Mouse (Mus musculus): ENCODE results near the gene Rapgef5. TPM values are rescaled to one million over a fixed set of nuclear protein-coding genes. Genes with fewer than 3 reads are reported as not detected.

The Rapgef5 gene
- polyA plus RNA-seq, 1 experiment from 2014 or later = 7.9 TPM

DNA sequence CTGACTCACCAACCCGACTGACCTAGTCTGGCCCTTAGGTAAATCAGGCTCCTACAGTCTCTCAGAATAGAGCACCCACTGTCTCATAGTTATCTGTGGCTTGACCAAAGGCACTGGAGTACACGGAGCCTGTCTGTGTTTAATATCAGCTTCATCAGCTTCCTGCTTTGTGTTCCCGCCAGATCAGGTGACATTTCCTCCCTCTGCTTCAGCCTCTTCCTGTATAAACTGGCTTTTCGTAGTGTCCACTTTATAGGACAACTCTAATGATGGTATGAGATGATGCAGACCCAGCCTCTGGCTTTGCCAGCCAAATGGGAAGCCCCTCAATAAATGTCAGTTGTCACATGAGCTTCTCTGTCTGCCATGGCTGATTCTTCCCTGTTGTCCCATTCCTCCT lies 163.5 kb downstream of the Rapgef5 start:
- ATAC-seq (replicated peaks; ENCODE audit: low FRiP score) = no peak
- H3K4me3 ChIP-seq (ENCODE audit: low read depth, low read length) = no peak overlapping the region
- H3K27me3 ChIP-seq (ENCODE audit: control insufficient read depth, insufficient read depth, low read length) = no peaks in the 10 kb centered on the region
- no peak overlapping the region for H3K9ac ChIP-seq (ENCODE audit: low read length)
- no peak overlapping the region for H3K27ac ChIP-seq (ENCODE audit: low read depth, low read length)
- no peak for DNase-seq (ENCODE audit: low spot score)
- no peaks in the 10 kb centered on the region for H3K36me3 ChIP-seq (ENCODE audit: control insufficient read depth, insufficient read depth, low read length)
- no peak overlapping the region for H3K4me2 ChIP-seq (ENCODE audit: low read depth, low read length, severe bottlenecking)
- H3K9me3 ChIP-seq (ENCODE audit: control insufficient read depth, low read length) = no peaks in the 10 kb centered on the region
- H3K4me1 ChIP-seq (replicated peaks; ENCODE audit: control insufficient read depth, insufficient read depth, low read length) = peaks cover 4% of the 10 kb centered on the region; the same call in 1 of the 2 replicates
- WGBS = 85% methylated on average over 4 of the region's 4 CpGs

DNA sequence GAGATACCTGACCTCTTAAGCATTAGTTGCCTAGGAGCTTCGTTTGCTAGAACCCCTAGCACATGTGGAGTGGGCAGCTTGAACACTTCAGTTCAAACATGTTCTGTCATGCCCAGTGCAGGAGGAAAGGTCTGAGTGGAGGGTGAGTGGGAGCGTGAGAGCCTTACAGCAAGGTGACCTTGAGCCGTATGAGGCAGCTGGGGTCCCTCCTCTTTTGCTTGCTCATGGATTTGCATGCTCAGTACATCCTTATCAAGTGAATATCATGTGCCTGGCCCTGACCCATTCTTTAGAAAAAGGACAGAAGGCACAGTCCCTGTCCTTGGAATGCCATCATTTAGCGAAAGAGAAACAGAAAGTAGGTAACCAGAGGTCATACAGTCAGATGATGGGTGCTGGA lies 165.0 kb downstream of the Rapgef5 start:
- Histone ChIP-seq H3K4me3 (ENCODE audit: low read depth, low read length) (no peak overlapping the region), H3K9ac (ENCODE audit: low read length) (no peak overlapping the region), H3K36me3 (ENCODE audit: control insufficient read depth, insufficient read depth, low read length) (no peaks in the 10 kb centered on the region), H3K27me3 (ENCODE audit: control insufficient read depth, insufficient read depth, low read length) (no peaks in the 10 kb centered on the region), H3K27ac (ENCODE audit: low read depth, low read length) (no peak overlapping the region), H3K9me3 (ENCODE audit: control insufficient read depth, low read length) (no peaks in the 10 kb centered on the region), H3K4me1 (replicated peaks; ENCODE audit: control insufficient read depth, insufficient read depth, low read length) (peaks cover 5% of the 10 kb centered on the region; the same call in 1 of the 2 replicates), H3K4me2 (ENCODE audit: low read depth, low read length, severe bottlenecking) (no peak overlapping the region)
- WGBS = 85% methylated on average over 4 of the region's 4 CpGs
- ATAC-seq (replicated peaks; ENCODE audit: low FRiP score) (no peak), DNase-seq (ENCODE audit: low spot score) (no peak)

DNA sequence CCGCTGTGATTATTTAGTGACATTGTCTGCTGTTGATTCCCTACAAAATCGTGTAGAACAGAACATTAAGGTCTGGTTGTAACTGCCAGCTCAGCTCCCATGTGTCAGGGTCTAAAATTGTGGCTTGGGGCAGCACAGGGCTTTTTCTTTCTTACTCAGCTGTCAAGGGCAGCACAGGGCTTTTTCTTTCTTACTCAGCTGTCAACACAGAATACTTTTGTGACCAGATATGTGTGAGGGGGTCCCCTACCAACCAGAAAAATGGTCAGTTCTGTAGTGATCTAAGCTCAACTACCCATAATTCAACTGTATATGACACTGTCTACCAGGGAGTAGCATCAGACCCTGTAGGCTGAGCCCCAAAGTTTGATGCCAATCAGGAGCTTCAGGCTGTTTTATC lies 167.1 kb downstream of the Rapgef5 start:
- Histone ChIP-seq H3K27me3 (ENCODE audit: control insufficient read depth, insufficient read depth, low read length) (no peaks in the 10 kb centered on the region), H3K9ac (ENCODE audit: low read length) (no peak overlapping the region), H3K4me3 (ENCODE audit: low read depth, low read length) (no peak overlapping the region), H3K36me3 (ENCODE audit: control insufficient read depth, insufficient read depth, low read length) (no peaks in the 10 kb centered on the region), H3K27ac (ENCODE audit: low read depth, low read length) (no peak overlapping the region), H3K4me1 (replicated peaks; ENCODE audit: control insufficient read depth, insufficient read depth, low read length) (peaks cover 7% of the 10 kb centered on the region; the same call in 1 of the 2 replicates), H3K4me2 (ENCODE audit: low read depth, low read length, severe bottlenecking) (no peak overlapping the region), H3K9me3 (ENCODE audit: control insufficient read depth, low read length) (no peaks in the 10 kb centered on the region)
- WGBS = 58% methylated on average over 2 of the region's 2 CpGs
- no peak for DNase-seq (ENCODE audit: low spot score)
- ATAC-seq (replicated peaks; ENCODE audit: low FRiP score) = no peak

DNA sequence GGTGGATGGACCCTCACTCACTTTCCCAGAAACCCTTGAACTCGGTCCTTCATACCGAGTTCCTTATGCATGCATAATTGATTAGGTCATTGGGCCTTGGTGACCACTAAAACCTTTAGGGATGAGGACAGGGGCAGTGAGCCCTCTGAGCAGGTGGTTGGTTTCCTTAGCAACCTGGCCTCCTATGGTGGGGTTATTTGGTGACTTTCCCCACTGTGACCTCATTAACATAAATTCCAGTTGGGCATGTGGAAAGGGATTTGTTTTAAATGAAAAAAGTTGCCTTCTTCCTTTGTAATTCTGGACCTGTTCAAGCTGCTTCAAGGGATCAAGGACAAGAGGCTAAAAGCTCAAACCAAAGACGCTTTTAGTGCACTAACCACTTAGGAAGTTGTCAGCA lies 167.7 kb downstream of the Rapgef5 start:
- H3K27me3 ChIP-seq (ENCODE audit: control insufficient read depth, insufficient read depth, low read length) = no peaks in the 10 kb centered on the region
- WGBS = 15% methylated on average over 3 of the region's 3 CpGs
- DNase-seq (ENCODE audit: low spot score) (no peak), ATAC-seq (replicated peaks; ENCODE audit: low FRiP score) (no peak)
- H3K9ac ChIP-seq (ENCODE audit: low read length) = no peak overlapping the region
- no peak overlapping the region for H3K27ac ChIP-seq (ENCODE audit: low read depth, low read length)
- no peaks in the 10 kb centered on the region for H3K9me3 ChIP-seq (ENCODE audit: control insufficient read depth, low read length)
- peaks cover 8% of the 10 kb centered on the region; the same call in 1 of the 2 replicates for H3K4me1 ChIP-seq (replicated peaks; ENCODE audit: control insufficient read depth, insufficient read depth, low read length)
- no peaks in the 10 kb centered on the region for H3K36me3 ChIP-seq (ENCODE audit: control insufficient read depth, insufficient read depth, low read length)
- H3K4me2 ChIP-seq (ENCODE audit: low read depth, low read length, severe bottlenecking) = no peak overlapping the region
- no peak overlapping the region for H3K4me3 ChIP-seq (ENCODE audit: low read depth, low read length)

DNA sequence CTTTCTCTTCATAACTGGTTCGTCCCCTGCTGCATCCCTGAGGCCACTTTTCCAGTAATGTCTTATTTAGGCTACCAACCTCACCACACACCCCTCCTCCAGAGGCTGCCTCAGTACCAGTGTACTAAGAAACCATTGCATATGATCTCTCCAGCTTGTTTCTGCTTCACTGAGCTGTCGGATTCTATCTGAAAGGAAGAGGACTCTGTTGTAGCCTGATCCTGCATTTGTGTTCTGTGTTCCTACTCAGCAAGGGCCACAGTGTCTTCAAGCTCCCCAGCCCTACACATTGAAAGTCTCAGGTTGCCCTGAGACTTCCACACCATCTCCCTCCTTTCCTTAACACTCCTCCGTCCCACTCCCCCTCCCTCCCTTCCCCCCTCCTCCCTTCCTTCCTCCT lies 168.5 kb downstream of the Rapgef5 start:
- WGBS = 22% methylated on average over 3 of the region's 3 CpGs
- H3K4me1 ChIP-seq (replicated peaks; ENCODE audit: control insufficient read depth, insufficient read depth, low read length) = peaks cover 11% of the 10 kb centered on the region; the same call in 1 of the 2 replicates

DNA sequence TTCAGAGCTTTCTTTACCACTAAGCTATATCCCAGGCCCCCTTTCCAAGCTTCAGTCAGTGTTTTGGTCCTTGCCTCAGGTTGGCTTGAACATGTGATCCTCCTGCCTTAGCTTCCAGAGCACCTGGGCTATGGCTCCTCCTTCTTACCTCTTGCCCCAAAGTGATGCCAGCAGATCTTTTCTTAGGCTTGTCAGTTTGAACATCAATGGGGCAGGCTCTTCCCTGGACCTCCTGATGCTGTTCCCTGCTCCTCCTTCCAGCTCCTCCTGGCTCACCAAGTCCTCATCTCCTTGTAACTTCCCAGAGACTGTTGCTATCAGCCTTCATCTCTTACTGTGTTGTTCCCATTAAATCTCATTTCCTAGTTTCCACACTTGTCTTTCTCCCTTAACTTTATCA lies 169.1 kb downstream of the Rapgef5 start:
- H3K36me3 ChIP-seq (ENCODE audit: control insufficient read depth, insufficient read depth, low read length) = no peaks in the 10 kb centered on the region
- H3K4me2 ChIP-seq (ENCODE audit: low read depth, low read length, severe bottlenecking) = no peak overlapping the region
- H3K27me3 ChIP-seq (ENCODE audit: control insufficient read depth, insufficient read depth, low read length) = no peaks in the 10 kb centered on the region
- ATAC-seq (replicated peaks; ENCODE audit: low FRiP score) (no peak), DNase-seq (ENCODE audit: low spot score) (no peak)
- H3K27ac ChIP-seq (ENCODE audit: low read depth, low read length) = no peak overlapping the region
- H3K9ac ChIP-seq (ENCODE audit: low read length) = no peak overlapping the region
- H3K4me3 ChIP-seq (ENCODE audit: low read depth, low read length) = no peak overlapping the region
- H3K4me1 ChIP-seq (replicated peaks; ENCODE audit: control insufficient read depth, insufficient read depth, low read length) = peaks cover 11% of the 10 kb centered on the region; the same call in 1 of the 2 replicates
- no peaks in the 10 kb centered on the region for H3K9me3 ChIP-seq (ENCODE audit: control insufficient read depth, low read length)

More for the DNA sequence above, 168.5 kb downstream of the Rapgef5 start:
- ATAC-seq (replicated peaks; ENCODE audit: low FRiP score) (no peak), DNase-seq (ENCODE audit: low spot score) (no peak)
- Histone ChIP-seq H3K9ac (ENCODE audit: low read length) (no peak overlapping the region; the same call in 1 of the 2 replicates), H3K27me3 (ENCODE audit: control insufficient read depth, insufficient read depth, low read length) (no peaks in the 10 kb centered on the region), H3K4me2 (ENCODE audit: low read depth, low read length, severe bottlenecking) (no peak overlapping the region), H3K27ac (ENCODE audit: low read depth, low read length) (no peak overlapping the region), H3K4me3 (ENCODE audit: low read depth, low read length) (no peak overlapping the region), H3K36me3 (ENCODE audit: control insufficient read depth, insufficient read depth, low read length) (no peaks in the 10 kb centered on the region), H3K9me3 (ENCODE audit: control insufficient read depth, low read length) (no peaks in the 10 kb centered on the region)

DNA sequence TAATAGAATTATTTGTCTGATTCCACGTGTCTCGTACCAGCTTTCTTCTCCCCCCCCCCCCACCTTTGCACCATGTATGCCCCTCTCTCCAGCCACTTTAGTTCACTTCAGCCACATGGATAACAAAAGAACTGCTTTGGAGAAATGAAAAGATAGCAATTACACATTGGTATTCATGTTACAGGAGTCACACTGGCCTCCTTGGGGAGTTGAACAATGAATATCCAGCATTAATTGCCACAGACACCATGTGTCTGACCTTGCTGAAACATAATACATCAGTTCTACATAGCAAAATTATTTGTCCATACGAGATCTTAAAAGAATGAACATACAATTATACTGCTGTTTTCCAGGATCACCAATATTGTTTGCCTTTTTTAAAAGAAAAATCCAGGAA lies 170.5 kb downstream of the Rapgef5 start:
- Histone ChIP-seq H3K4me1 (replicated peaks; ENCODE audit: control insufficient read depth, insufficient read depth, low read length) (peaks cover 11% of the 10 kb centered on the region; the same call in 1 of the 2 replicates), H3K9ac (ENCODE audit: low read length) (no peak overlapping the region), H3K27ac (ENCODE audit: low read depth, low read length) (no peak overlapping the region), H3K36me3 (ENCODE audit: control insufficient read depth, insufficient read depth, low read length) (no peaks in the 10 kb centered on the region), H3K4me3 (ENCODE audit: low read depth, low read length) (no peak overlapping the region), H3K9me3 (ENCODE audit: control insufficient read depth, low read length) (no peaks in the 10 kb centered on the region), H3K27me3 (ENCODE audit: control insufficient read depth, insufficient read depth, low read length) (no peaks in the 10 kb centered on the region), H3K4me2 (ENCODE audit: low read depth, low read length, severe bottlenecking) (no peak overlapping the region)
- no peak for ATAC-seq (replicated peaks; ENCODE audit: low FRiP score)
- WGBS = 28% methylated on average over 3 of the region's 3 CpGs
- no peak for DNase-seq (ENCODE audit: low spot score)

GRCm38 (mm10) chr12:117688655-117689548 lies 172.6 kb downstream of the Rapgef5 start:
- no peaks in the 10 kb centered on the region for H3K27me3 ChIP-seq (ENCODE audit: control insufficient read depth, insufficient read depth, low read length)
- peak overlapping the region; percentile 32 for H3K4me3 ChIP-seq (ENCODE audit: low read depth, low read length)
- peak overlapping the region; percentile 51 for H3K4me2 ChIP-seq (ENCODE audit: low read depth, low read length, severe bottlenecking)
- H3K9me3 ChIP-seq (ENCODE audit: control insufficient read depth, low read length) = no peaks in the 10 kb centered on the region
- peaks cover 10% of the 10 kb centered on the region; the same call in 1 of the 2 replicates for H3K4me1 ChIP-seq (replicated peaks; ENCODE audit: control insufficient read depth, insufficient read depth, low read length)
- ATAC-seq (replicated peaks; ENCODE audit: low FRiP score) (peak; percentile 87), DNase-seq (ENCODE audit: low spot score) (peak; percentile 83)
- 3% methylated on average over 32 of the region's 32 CpGs for WGBS
- H3K27ac ChIP-seq (ENCODE audit: low read depth, low read length) = peak overlapping the region; percentile 70
- peak overlapping the region; percentile 63 for H3K9ac ChIP-seq (ENCODE audit: low read length)
- no peaks in the 10 kb centered on the region for H3K36me3 ChIP-seq (ENCODE audit: control insufficient read depth, insufficient read depth, low read length)

Measured in forebrain, embryonic 11.5 days (tissue).